Mouse (Mus musculus) olfactory bulb, adult 2 months (tissue): ENCODE measurements around the gene Sdccag8. TPM values are rescaled to one million over a fixed set of nuclear protein-coding genes. Genes with fewer than 3 reads are reported as not detected.

ENCODE experiments used
- H3K27ac ChIP-seq: fragments of 200-500 bp; 2 replicates; pipeline ENCODE4 v1.5.1; 2012; ENCODE audit warnings: low read depth, low read length; ENCODE audit not compliant: insufficient read depth
- H3K4me1 ChIP-seq: fragments of 200-500 bp; 2 replicates; pipeline ENCODE4 v1.6.1; 2012; ENCODE audit warnings: low read length; ENCODE audit not compliant: control insufficient read depth, insufficient read depth
- H3K4me3 ChIP-seq: fragments of 200-500 bp; 2 replicates; pipeline ENCODE4 v1.5.1; 2012; ENCODE audit warnings: mild to moderate bottlenecking, low read depth, low read length, moderate library complexity; ENCODE audit not compliant: insufficient read depth
- CTCF ChIP-seq: fragments of 200-500 bp; IDR thresholded peaks from 2 replicates; pipeline ENCODE4 v1.5.1; 2012; ENCODE audit warnings: low read depth, mild to moderate bottlenecking, low read length, moderate library complexity; ENCODE audit not compliant: insufficient read depth
- POLR2A ChIP-seq: fragments of 200-500 bp; IDR thresholded peaks from 2 replicates; pipeline ENCODE4 v1.6.1; 2012; ENCODE audit warnings: mild to moderate bottlenecking, low read depth, low read length, moderate library complexity; ENCODE audit not compliant: insufficient read depth
- WGBS: fragments of 180-500 bp; shearing (Covaris S2); methylation state at CpG from one replicate; pipeline ENCODE4 v1.1.7; 2018; 5-methylcytosine and 5-hydroxymethylcytosine counted together
- polyA plus RNA-seq: library from polyadenylated mRNA; stranded (reverse); fragments of >200 nt; gene quantifications from 2 replicates; pipeline ENCODE4 v1.2.4, GENCODE M21; 2012; ENCODE audit warnings: low replicate concordance; ENCODE audit not compliant: missing spikeins, insufficient read depth, insufficient read length

The Sdccag8 gene
- polyA plus RNA-seq, 1 experiment, result not detected

- H3K27ac ChIP-seq, result no peak overlapping the region
- H3K4me1 ChIP-seq, result peaks cover 4% of the 10 kb centered on the region; the same call in 1 of the 2 replicates
- no peak overlapping the region for H3K4me3 ChIP-seq
- no peak for TF ChIP-seq CTCF
- no peak for TF ChIP-seq POLR2A
- 100% methylated on average over 3 of the region's 3 CpGs for WGBS
Measured at GRCm38 (mm10) chr1:177007405-177007804, 192.9 kb downstream of the Sdccag8 start.

GRCm38 (mm10) chr1:177008777-177009176 is 194.3 kb downstream of the Sdccag8 start:
- H3K27ac ChIP-seq, result no peak overlapping the region
- WGBS, result 98% methylated on average over 1 of the region's 1 CpGs
- TF ChIP-seq POLR2A, result no peak
- no peak for TF ChIP-seq CTCF
- no peak overlapping the region for H3K4me3 ChIP-seq
- H3K4me1 ChIP-seq, result no peaks in the 10 kb centered on the region

GRCm38 (mm10) chr1:177010041-177010440 is 195.6 kb downstream of the Sdccag8 start:
- 64% methylated on average over 3 of the region's 3 CpGs for WGBS
- H3K27ac ChIP-seq, result no peak overlapping the region

GRCm38 (mm10) chr1:177010607-177011302 is 196.3 kb downstream of the Sdccag8 start:
- no peak overlapping the region for H3K27ac ChIP-seq
- TF ChIP-seq CTCF (no peak), POLR2A (no peak)
- H3K4me1 ChIP-seq, result peaks cover 5% of the 10 kb centered on the region; the same call in 1 of the 2 replicates
- 86% methylated on average over 6 of the region's 6 CpGs for WGBS
- H3K4me3 ChIP-seq, result no peak overlapping the region

More at GRCm38 (mm10) chr1:177010041-177010440, 195.6 kb downstream of the Sdccag8 start:
- peaks cover 4% of the 10 kb centered on the region; the same call in 1 of the 2 replicates for H3K4me1 ChIP-seq
- no peak overlapping the region for H3K4me3 ChIP-seq
- no peak for TF ChIP-seq POLR2A
- no peak for TF ChIP-seq CTCF

- Histone ChIP-seq H3K4me1 (peaks cover 6% of the 10 kb centered on the region; the same call in 1 of the 2 replicates), H3K27ac (no peak overlapping the region), H3K4me3 (no peak overlapping the region)
- WGBS, result 85% methylated on average over 13 of the region's 13 CpGs
- TF ChIP-seq POLR2A (no peak), CTCF (no peak)
Measured at GRCm38 (mm10) chr1:177011688-177012087, 197.2 kb downstream of the Sdccag8 start.

- TF ChIP-seq POLR2A (no peak), CTCF (no peak)
- Histone ChIP-seq H3K27ac (no peak overlapping the region), H3K4me3 (no peak overlapping the region), H3K4me1 (peaks cover 7% of the 10 kb centered on the region; the same call in 1 of the 2 replicates)
- WGBS, result 82% methylated on average over 3 of the region's 3 CpGs
Measured at GRCm38 (mm10) chr1:177012774-177013173, 198.3 kb downstream of the Sdccag8 start.

GRCm38 (mm10) chr1:177013313-177013712 is 198.9 kb downstream of the Sdccag8 start:
- WGBS, result 72% methylated on average over 1 of the region's 1 CpGs
- Histone ChIP-seq H3K27ac (no peak overlapping the region), H3K4me1 (peaks cover 7% of the 10 kb centered on the region; the same call in 1 of the 2 replicates), H3K4me3 (no peak overlapping the region)
- no peak for TF ChIP-seq POLR2A
- TF ChIP-seq CTCF, result no peak

- TF ChIP-seq CTCF, result no peak
- TF ChIP-seq POLR2A, result no peak
- Histone ChIP-seq H3K4me3 (no peak overlapping the region), H3K4me1 (peaks cover 7% of the 10 kb centered on the region; the same call in 1 of the 2 replicates), H3K27ac (no peak overlapping the region)
- WGBS, result 42% methylated on average over 3 of the region's 3 CpGs
Measured at GRCm38 (mm10) chr1:177013776-177014175, 199.3 kb downstream of the Sdccag8 start.

GRCm38 (mm10) chr1:177014346-177014745 is 199.9 kb downstream of the Sdccag8 start:
- TF ChIP-seq CTCF (no peak), POLR2A (no peak)
- no peak overlapping the region; the same call in 1 of the 2 replicates for H3K27ac ChIP-seq
- peaks cover 7% of the 10 kb centered on the region; the same call in 1 of the 2 replicates for H3K4me1 ChIP-seq
- no peak overlapping the region for H3K4me3 ChIP-seq
- WGBS, result 43% methylated on average over 2 of the region's 2 CpGs
